Mouse (Mus musculus) limb, embryonic 15.5 days (tissue): ENCODE measurements at regions not wholly inside any gene's neighbourhood (a gene's known extent, or its start where the extent isn't known, plus 50 kb on each side); places are given as distances from the start of the nearest gene placed in this dataset.
A peak's percentile ranks its signal among the peaks of the same experiment; 100 is the strongest.

ENCODE experiments used
- ATAC-seq: fragments of 200-750 bp; cut with Nextera tagmentation; 2 replicates; pipeline ENCODE4 v1.8.0; 2017; ENCODE audit warnings: low read depth, moderate TSS enrichment; ENCODE audit not compliant: insufficient number of reproducible peaks, low FRiP score, low TSS enrichment
- H3K27ac ChIP-seq: fragments of 300-500 bp; sonication (generic); 2 replicates; pipeline ENCODE4 v1.5.1; 2015; ENCODE audit warnings: moderate library complexity, mild to moderate bottlenecking, inconsistent platforms
- H3K27me3 ChIP-seq: fragments of 300-500 bp; sonication (generic); 2 replicates; pipeline ENCODE4 v1.6.1; 2015; ENCODE audit warnings: inconsistent platforms
- H3K36me3 ChIP-seq: fragments of 300-500 bp; sonication (generic); 2 replicates; pipeline ENCODE4 v1.6.1; 2015; ENCODE audit warnings: inconsistent platforms
- H3K4me1 ChIP-seq: fragments of 300-500 bp; sonication (generic); 2 replicates; pipeline ENCODE4 v1.6.1; 2015; ENCODE audit warnings: inconsistent platforms
- H3K4me2 ChIP-seq: fragments of 300-500 bp; sonication (generic); 2 replicates; pipeline ENCODE4 v1.6.1; 2015; ENCODE audit warnings: mild to moderate bottlenecking, inconsistent platforms
- H3K4me3 ChIP-seq: fragments of 300-500 bp; sonication (generic); 2 replicates; pipeline ENCODE4 v1.5.1; 2015; ENCODE audit warnings: mild to moderate bottlenecking, inconsistent platforms
- H3K9ac ChIP-seq: fragments of 300-500 bp; sonication (generic); 2 replicates; pipeline ENCODE4 v1.6.1; 2015; ENCODE audit warnings: inconsistent platforms
- H3K9me3 ChIP-seq: fragments of 300-500 bp; sonication (generic); 2 replicates; pipeline ENCODE4 v1.6.1; 2016; ENCODE audit warnings: inconsistent platforms
- whole genome bisulfite sequencing: fragments of 180-500 bp; shearing (Covaris S2); methylation state at CpG from one replicate; pipeline ENCODE4 v1.1.7; 2015; 5-methylcytosine and 5-hydroxymethylcytosine counted together

DNA sequence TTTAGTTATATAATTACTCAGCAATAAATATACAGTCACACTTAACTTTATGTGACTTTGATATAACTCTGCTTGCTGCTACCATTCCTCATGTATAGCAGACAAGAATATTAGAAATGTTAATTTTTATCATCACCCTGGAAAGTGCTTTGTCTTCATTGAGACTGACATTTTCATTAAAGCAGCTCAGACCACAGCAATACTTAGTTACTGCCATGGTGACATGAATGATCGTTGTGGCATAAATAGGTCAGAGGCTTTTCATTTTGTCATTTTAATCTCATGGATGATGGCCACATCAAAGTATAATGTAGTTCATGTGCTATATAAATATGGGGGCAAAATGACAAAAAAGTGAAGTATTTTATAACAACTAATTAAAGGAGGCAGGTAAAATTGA is 498.1 kb downstream of the Slc22a22 start:
- H3K4me3 ChIP-seq, result no peak overlapping the region
- H3K27ac ChIP-seq, result no peak overlapping the region
- H3K4me1 ChIP-seq, result no peaks in the 10 kb centered on the region
- ATAC-seq, result no peak
- no peak overlapping the region for H3K9ac ChIP-seq
- H3K4me2 ChIP-seq, result no peak overlapping the region
- no peaks in the 10 kb centered on the region for H3K36me3 ChIP-seq
- H3K9me3 ChIP-seq, result no peaks in the 10 kb centered on the region
- H3K27me3 ChIP-seq, result no peaks in the 10 kb centered on the region
- 88% methylated on average over 1 of the region's 1 CpGs for whole genome bisulfite sequencing

DNA sequence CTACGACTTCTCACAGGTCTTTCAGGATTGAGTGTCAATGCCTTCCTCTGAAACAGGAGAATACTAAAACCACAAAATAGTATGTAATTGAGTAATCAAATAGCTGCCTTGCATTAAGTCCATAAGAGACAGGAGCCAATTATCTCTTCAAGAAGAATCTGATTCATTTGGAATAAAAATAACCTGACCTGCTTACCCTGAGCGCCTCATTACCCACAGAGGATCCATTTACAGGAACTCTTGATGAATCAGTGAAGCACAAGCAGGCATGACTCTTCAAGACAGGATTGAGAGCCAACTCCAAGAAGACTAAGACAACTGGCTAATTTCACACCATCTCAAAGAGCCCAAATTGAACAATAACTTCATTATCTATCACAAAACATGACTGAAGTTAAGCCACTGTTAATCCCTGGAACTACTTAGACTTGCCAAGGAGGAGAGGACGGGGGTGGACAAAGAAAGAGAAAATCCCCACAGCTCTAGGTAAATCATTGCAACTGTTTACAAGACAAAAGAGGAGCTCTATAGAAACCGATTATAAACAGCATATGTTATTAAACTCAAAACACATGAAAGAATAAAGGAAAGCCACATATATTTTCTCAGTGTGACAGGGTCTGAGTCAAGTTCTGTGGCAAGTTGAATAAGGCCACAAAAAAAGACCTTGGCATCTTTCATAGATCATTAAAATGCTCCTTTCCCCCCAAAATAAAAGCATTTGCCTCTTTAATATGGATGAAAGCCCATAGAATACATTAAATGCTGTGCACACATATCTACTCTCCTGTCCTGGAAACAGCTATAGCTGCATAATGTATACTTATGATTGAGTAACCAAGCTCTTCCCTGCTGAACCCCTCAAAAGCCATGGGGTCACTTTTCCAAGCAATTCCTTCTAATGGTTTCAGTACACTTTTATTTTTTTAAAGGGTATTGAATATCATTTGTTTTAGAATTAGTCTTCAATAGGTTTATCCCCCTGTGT is 501.7 kb downstream of the Slc22a22 start:
- WGBS, result 66% methylated on average over 4 of the region's 4 CpGs
- no peak overlapping the region for H3K4me3 ChIP-seq
- no peaks in the 10 kb centered on the region for H3K9me3 ChIP-seq
- no peaks in the 10 kb centered on the region for H3K27me3 ChIP-seq
- no peak overlapping the region for H3K9ac ChIP-seq
- H3K36me3 ChIP-seq, result no peaks in the 10 kb centered on the region
- no peak for ATAC-seq
- H3K4me2 ChIP-seq, result no peak overlapping the region
- no peak overlapping the region for H3K27ac ChIP-seq
- H3K4me1 ChIP-seq, result no peaks in the 10 kb centered on the region

DNA sequence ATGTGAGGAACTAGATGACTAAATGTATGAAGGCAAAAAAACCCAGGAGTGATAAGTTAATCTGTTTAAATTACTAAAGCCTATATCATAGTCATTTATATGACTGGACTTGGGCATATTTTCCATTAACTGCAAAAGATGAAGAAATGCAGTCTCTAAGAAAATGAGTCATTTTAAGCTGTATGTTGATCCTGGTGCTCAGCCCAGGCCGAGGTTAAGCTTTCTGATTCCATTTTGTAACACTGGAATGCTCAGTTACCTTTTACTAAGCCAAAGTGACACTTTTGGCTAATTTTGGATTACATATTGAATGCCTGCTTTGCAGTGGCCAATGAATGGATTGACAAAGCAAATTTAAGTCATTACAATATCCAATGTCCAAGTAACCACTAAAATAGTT is 507.3 kb downstream of the Slc22a22 start:
- H3K9me3 ChIP-seq, result no peaks in the 10 kb centered on the region
- H3K36me3 ChIP-seq, result no peaks in the 10 kb centered on the region
- WGBS, result 44% methylated on average over 1 of the region's 1 CpGs
- H3K4me2 ChIP-seq, result no peak overlapping the region
- H3K9ac ChIP-seq, result no peak overlapping the region
- H3K27ac ChIP-seq, result no peak overlapping the region
- no peaks in the 10 kb centered on the region for H3K27me3 ChIP-seq
- H3K4me3 ChIP-seq, result no peak overlapping the region
- H3K4me1 ChIP-seq, result no peaks in the 10 kb centered on the region
- no peak for ATAC-seq

DNA sequence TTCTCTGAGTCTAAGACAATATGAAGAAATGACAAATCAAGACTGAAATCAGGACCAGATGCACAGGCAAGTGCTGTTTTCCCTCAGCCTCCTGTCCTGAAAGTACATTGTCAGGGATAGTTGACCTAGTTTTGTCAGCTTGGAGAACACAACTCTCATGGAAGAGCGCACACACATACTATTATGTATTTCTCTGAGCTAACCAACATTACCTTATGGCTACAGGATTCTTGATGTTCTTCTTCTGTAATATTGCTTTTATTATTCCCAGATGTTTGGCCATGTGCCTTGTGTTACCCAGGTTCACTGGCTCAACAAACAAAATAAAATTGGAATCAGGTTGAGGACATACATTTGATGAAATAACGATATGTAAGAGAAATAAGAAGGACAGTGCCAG is 521.1 kb downstream of the Slc22a22 start:
- H3K4me3 ChIP-seq, result no peak overlapping the region
- ATAC-seq, result no peak
- no peaks in the 10 kb centered on the region for H3K4me1 ChIP-seq
- H3K9me3 ChIP-seq, result no peaks in the 10 kb centered on the region
- WGBS, result 56% methylated on average over 2 of the region's 2 CpGs
- no peaks in the 10 kb centered on the region for H3K36me3 ChIP-seq
- no peak overlapping the region for H3K4me2 ChIP-seq
- no peaks in the 10 kb centered on the region for H3K27me3 ChIP-seq
- peak overlapping the region; percentile 28; the same call in 1 of the 2 replicates for H3K27ac ChIP-seq
- H3K9ac ChIP-seq, result no peak overlapping the region

DNA sequence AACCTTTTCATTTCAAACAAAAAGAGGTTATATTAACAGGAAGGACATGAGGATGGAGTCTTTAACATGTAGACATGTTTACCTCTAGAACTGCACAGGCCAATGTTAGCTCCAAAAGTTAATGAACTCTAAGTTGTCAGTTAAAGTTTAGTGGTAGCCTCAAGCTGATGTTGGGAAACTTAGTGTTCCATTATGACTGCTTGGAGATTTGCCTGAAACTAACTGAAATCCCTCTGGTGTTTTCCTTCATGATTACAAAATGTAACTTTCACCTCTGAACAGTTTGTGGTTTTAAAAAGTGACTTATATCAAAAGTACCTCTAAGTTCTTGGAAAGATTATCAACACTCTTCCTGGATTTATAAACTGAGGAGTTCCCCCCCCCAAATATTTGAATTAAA is 525.2 kb downstream of the Slc22a22 start:
- H3K9me3 ChIP-seq, result no peaks in the 10 kb centered on the region
- no peak overlapping the region for H3K4me2 ChIP-seq
- ATAC-seq, result no peak
- H3K4me3 ChIP-seq, result no peak overlapping the region
- H3K27me3 ChIP-seq, result no peaks in the 10 kb centered on the region
- no peak overlapping the region for H3K9ac ChIP-seq
- H3K36me3 ChIP-seq, result no peaks in the 10 kb centered on the region
- no peaks in the 10 kb centered on the region for H3K4me1 ChIP-seq
- no peak overlapping the region for H3K27ac ChIP-seq

DNA sequence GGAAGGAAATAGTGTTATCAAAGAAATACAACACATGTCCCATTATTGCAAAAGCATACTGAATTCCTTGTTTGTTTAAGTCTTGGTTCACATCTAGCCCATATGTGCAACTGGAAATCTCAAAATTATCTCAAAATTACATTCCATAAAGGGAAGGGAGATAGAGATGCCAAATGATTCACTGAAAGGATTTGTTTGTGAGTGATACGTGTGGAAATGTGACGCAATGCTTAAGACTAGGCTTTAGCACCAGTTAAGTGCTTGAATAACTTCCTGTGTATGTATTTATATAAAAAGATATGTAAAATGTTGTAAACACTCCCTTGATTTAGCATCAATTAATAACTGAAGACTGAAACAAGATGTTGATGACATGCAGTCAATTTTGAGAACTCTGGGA is 526.6 kb downstream of the Slc22a22 start:
- no peak overlapping the region for H3K27ac ChIP-seq
- no peak overlapping the region for H3K4me2 ChIP-seq
- H3K9ac ChIP-seq, result no peak overlapping the region
- no peaks in the 10 kb centered on the region for H3K4me1 ChIP-seq
- no peak for ATAC-seq
- no peaks in the 10 kb centered on the region for H3K27me3 ChIP-seq
- no peaks in the 10 kb centered on the region for H3K36me3 ChIP-seq
- 91% methylated on average over 2 of the region's 2 CpGs for WGBS
- H3K9me3 ChIP-seq, result no peaks in the 10 kb centered on the region
- no peak overlapping the region for H3K4me3 ChIP-seq

DNA sequence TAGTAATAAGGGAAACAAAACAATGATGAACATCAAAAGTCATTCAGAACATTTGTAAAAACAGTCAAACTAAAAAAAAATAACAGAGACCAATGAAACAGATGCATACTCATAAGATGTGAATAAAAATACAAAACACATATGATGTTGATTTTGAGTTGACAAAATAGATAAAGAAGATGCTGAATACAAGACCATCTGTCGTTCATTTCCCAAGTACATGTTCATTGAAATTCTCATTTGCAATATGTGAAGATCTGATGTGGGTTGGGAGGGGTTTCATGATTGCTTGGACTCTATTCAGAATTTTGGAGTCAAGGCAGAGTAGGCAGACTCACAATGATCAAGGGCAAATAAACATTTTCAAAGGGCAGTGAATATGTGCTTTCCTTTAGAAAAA is 536.5 kb downstream of the Slc22a22 start:
- WGBS, result 84% methylated on average over 1 of the region's 1 CpGs
- no peaks in the 10 kb centered on the region for H3K36me3 ChIP-seq

DNA sequence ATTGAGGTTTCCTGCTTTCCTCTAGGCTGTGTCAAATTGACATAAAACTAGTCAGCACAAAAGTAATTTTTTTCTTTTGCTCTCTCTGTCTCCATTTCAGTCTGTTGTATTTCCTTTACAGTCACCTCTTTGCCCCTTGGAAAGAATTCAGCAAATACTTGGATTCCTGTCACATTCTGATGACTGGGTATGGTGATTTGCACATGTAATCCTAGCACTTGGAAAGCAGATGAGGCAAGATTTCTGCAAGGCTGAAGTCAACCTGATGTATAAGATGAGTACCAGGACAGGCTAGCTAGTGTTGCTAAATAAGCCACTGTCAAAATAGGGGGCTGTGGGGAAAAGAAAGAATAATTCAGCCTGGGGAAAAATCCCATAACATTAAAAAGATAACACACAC is 580.9 kb downstream of the Slc22a22 start:
- Histone ChIP-seq H3K9ac (no peak overlapping the region), H3K36me3 (no peaks in the 10 kb centered on the region), H3K9me3 (no peaks in the 10 kb centered on the region), H3K27me3 (no peaks in the 10 kb centered on the region), H3K4me3 (no peak overlapping the region), H3K4me2 (no peak overlapping the region), H3K4me1 (no peaks in the 10 kb centered on the region), H3K27ac (no peak overlapping the region)
- no peak for ATAC-seq

More for the DNA sequence above, 536.5 kb downstream of the Slc22a22 start:
- Histone ChIP-seq H3K9me3 (no peaks in the 10 kb centered on the region), H3K27me3 (no peaks in the 10 kb centered on the region), H3K9ac (no peak overlapping the region), H3K4me1 (no peaks in the 10 kb centered on the region), H3K4me2 (no peak overlapping the region), H3K4me3 (no peak overlapping the region), H3K27ac (no peak overlapping the region)
- no peak for ATAC-seq

DNA sequence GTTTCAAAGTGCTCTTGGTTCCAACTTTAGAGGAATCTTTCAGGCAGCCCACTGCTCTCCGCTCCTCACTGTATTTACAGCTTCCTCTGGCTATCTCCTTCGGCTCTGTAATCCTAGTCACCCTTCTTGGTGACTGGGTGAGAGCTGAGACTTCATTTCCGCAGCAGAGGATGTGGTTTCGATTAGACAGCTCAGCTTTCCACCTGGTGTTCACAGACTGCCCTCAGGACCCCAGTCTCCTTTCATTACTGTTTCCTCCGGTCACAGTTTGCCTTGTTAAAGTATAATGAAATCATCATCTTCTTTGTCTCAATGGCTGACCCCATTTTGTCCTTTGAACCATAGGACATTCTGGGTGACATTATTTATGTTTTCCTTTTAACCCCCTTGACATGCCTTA is 595.9 kb downstream of the Slc22a22 start:
- no peak overlapping the region for H3K4me2 ChIP-seq
- no peak for ATAC-seq
- no peak overlapping the region for H3K4me3 ChIP-seq
- WGBS, result 28% methylated on average over 5 of the region's 5 CpGs
- no peak overlapping the region for H3K27ac ChIP-seq
- H3K4me1 ChIP-seq, result no peaks in the 10 kb centered on the region
- H3K27me3 ChIP-seq, result no peaks in the 10 kb centered on the region
- H3K9ac ChIP-seq, result no peak overlapping the region
- no peaks in the 10 kb centered on the region for H3K9me3 ChIP-seq
- H3K36me3 ChIP-seq, result no peaks in the 10 kb centered on the region

DNA sequence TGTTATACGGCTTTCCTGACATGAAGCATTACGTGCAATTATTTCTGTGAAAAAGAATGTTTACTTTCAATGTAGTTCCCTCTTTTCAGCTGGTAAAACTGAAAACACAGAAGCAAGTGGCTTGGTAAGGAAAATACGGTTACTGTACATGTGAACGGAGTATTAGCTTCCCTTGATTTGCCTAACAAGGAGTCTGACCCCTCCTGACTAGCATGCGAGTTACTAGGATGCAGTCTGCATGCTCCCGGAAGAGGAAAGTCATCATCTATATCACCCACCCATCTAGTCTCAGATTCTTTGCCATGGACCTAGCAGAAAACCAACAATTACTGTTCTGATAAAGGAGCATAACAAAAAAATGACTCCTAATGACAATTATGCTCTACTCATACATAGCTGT is 611.5 kb downstream of the Slc22a22 start:
- Histone ChIP-seq H3K9ac (no peak overlapping the region), H3K4me3 (no peak overlapping the region), H3K9me3 (no peaks in the 10 kb centered on the region), H3K4me1 (no peaks in the 10 kb centered on the region), H3K27ac (no peak overlapping the region), H3K36me3 (no peaks in the 10 kb centered on the region), H3K27me3 (no peaks in the 10 kb centered on the region), H3K4me2 (no peak overlapping the region)
- WGBS, result 84% methylated on average over 6 of the region's 6 CpGs
- ATAC-seq, result no peak

DNA sequence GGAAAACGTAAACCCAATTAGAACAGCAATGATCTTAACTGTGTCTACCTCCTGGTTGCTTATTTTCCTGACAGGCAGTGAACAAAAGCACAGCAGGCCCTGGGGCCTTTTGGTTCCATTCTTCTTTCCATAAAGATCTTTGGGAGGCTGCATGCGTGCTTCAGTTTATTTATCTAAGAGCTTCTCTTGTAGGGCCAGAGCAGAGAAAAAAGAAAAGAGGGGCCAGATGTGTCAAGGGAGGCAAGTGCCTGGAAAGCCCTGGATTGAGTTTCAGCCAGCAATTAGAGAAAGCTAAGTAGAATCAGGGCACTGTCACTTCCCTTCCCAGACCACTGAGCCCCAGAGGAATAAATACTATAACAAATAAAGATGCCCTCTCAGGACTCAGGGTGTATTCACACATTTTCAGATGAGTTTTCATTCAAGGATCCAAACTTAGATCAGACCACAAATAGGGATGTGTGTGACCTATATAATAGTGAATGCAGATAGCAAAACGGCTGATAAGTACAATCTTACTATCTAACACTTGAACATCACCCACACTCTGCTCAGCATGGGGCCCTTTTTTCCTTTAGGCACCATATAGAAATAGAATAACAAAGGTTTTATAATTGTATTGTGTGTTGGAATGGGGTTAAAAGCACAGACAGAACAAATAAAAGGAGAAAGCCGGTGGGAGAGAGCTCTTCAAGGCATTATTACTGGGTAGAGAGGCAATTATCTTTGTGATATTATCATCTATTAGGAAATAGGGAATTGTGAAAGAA is 612.2 kb downstream of the Slc22a22 start:
- H3K4me2 ChIP-seq, result no peak overlapping the region
- H3K27me3 ChIP-seq, result no peaks in the 10 kb centered on the region
- H3K9ac ChIP-seq, result no peak overlapping the region
- ATAC-seq, result no peak
- H3K4me1 ChIP-seq, result no peaks in the 10 kb centered on the region
- H3K9me3 ChIP-seq, result no peaks in the 10 kb centered on the region
- no peak overlapping the region for H3K4me3 ChIP-seq
- no peaks in the 10 kb centered on the region for H3K36me3 ChIP-seq
- no peak overlapping the region for H3K27ac ChIP-seq
- 51% methylated on average over 4 of the region's 4 CpGs for WGBS

DNA sequence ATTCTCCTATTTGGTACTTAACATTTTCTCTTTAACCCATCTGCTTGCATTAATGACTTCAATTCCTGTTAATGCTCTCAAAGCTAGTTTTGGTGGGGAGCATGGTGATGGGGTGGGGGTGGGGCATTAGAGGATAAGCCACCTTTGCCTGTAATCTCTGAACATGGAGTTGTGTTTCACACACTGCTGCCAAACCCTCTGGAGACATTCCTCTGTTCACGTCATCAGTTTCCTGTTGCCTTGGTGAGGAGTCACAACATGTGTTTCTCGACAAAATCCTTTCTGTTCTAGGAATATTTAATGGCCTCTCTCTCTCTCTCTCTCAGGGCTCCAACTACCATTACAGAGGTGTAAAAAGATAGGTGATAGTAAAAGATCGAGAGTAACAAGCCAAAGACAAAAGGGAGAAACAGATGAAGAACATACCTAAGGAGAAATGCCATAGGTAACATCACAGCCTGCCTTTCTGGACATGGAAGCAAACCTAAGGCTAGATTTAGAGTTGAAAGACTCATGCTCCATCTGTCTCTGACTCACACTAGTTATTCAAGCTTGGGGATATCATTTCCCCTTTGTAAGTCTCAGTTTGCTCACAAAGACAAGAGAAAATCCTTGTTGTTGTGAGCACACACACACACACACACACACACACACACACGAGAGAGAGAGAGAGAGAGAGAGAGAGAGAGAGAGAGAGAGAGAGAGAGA is 618.6 kb downstream of the Slc22a22 start:
- Histone ChIP-seq H3K9ac (no peak overlapping the region), H3K27me3 (no peaks in the 10 kb centered on the region), H3K4me1 (no peaks in the 10 kb centered on the region; the same call in 1 of the 2 replicates), H3K36me3 (no peaks in the 10 kb centered on the region), H3K4me3 (no peak overlapping the region), H3K4me2 (no peak overlapping the region), H3K9me3 (no peaks in the 10 kb centered on the region), H3K27ac (no peak overlapping the region)
- no peak for ATAC-seq
- 33% methylated on average over 4 of the region's 4 CpGs for WGBS
